In genomic region chr8:10862442-10862841, GRCm38 (mm10) we compare ENCODE assay signal across 29 mouse cellular contexts.
"Had no signal": no experiment of that assay in that cellular context is flagged by ENCODE, and none has a peak within 500 bp of the region (broad histone marks: within the 10 kb centered on the region; RNA-seq: fewer than 3 reads in every experiment).

No protein-coding gene starts in this region.

- H3K27me3 ChIP-seq: limb, embryonic 15.5 days; lung, embryonic 15.5 days; midbrain, embryonic 15.5 days had no signal

- ATAC-seq: liver, embryonic 12.5 days; lung, postnatal 0 days; midbrain, embryonic 13.5 days; midbrain, embryonic 15.5 days; midbrain, embryonic 16.5 days had no signal

- H3K9me3 ChIP-seq: limb, embryonic 12.5 days; limb, embryonic 13.5 days; limb, embryonic 15.5 days; liver, embryonic 12.5 days; liver, embryonic 13.5 days; liver, embryonic 15.5 days; lung, embryonic 15.5 days; midbrain, embryonic 10.5 days; midbrain, embryonic 12.5 days; midbrain, embryonic 13.5 days; midbrain, embryonic 15.5 days had no signal

- H3K4me3 ChIP-seq: left cerebral cortex, adult 2 months; limb, embryonic 12.5 days; limb, embryonic 13.5 days; limb, embryonic 15.5 days; liver, embryonic 12.5 days; liver, embryonic 13.5 days; liver, embryonic 15.5 days; lung, embryonic 15.5 days; megakaryocyte, embryonic 14.5 days; midbrain, embryonic 10.5 days; midbrain, embryonic 12.5 days; midbrain, embryonic 13.5 days; midbrain, embryonic 15.5 days; myocyte had no signal

- H3K9ac ChIP-seq: limb, embryonic 12.5 days; limb, embryonic 13.5 days; limb, embryonic 15.5 days; liver, embryonic 12.5 days; liver, embryonic 13.5 days; liver, embryonic 14.5 days; liver, embryonic 15.5 days; lung, embryonic 14.5 days; lung, embryonic 15.5 days; midbrain, embryonic 12.5 days; midbrain, embryonic 13.5 days; midbrain, embryonic 15.5 days had no signal

- H3K4me2 ChIP-seq: limb, embryonic 12.5 days; limb, embryonic 13.5 days; limb, embryonic 15.5 days; liver, embryonic 12.5 days; liver, embryonic 13.5 days; liver, embryonic 15.5 days; lung, embryonic 14.5 days; lung, embryonic 15.5 days; midbrain, embryonic 11.5 days; midbrain, embryonic 12.5 days; midbrain, embryonic 13.5 days; midbrain, embryonic 15.5 days had no signal

- DNase-seq: left cerebral cortex, postnatal 4 days; liver; liver, embryonic 13.5 days; lung, adult 18-20 months; lung, adult 2 months; lung, embryonic 14.5 days; lung, postnatal 10 days; lung, postnatal 14 days; lung, postnatal 36 days; lung, postnatal 4 days; midbrain, embryonic 14.5 days had no signal

- H3K36me3 ChIP-seq: limb, embryonic 12.5 days; limb, embryonic 13.5 days; limb, embryonic 15.5 days; liver, embryonic 12.5 days; liver, embryonic 13.5 days; liver, embryonic 15.5 days; lung, embryonic 15.5 days; midbrain, embryonic 10.5 days; midbrain, embryonic 12.5 days; midbrain, embryonic 13.5 days; midbrain, embryonic 15.5 days had no signal

- H3K4me1 ChIP-seq: lung, embryonic 15.5 days had no signal

- H3K27ac ChIP-seq: left cerebral cortex, adult 2 months; limb, embryonic 12.5 days; limb, embryonic 13.5 days; limb, embryonic 15.5 days; liver, embryonic 12.5 days; liver, embryonic 13.5 days; liver, embryonic 14.5 days; liver, embryonic 15.5 days; lung, embryonic 15.5 days; macrophage; midbrain, embryonic 10.5 days; midbrain, embryonic 12.5 days; midbrain, embryonic 13.5 days; midbrain, embryonic 15.5 days had no signal
